Mouse (Mus musculus) lung, postnatal 0 days (tissue): ENCODE data around the gene Hipk3. TPM values are rescaled to one million over a fixed set of nuclear protein-coding genes. Genes with fewer than 3 reads are reported as not detected.

ENCODE experiments used
- ATAC-seq: fragments of 200-750 bp; cut with Nextera tagmentation; 2 replicates; pipeline ENCODE4 v1.8.0; 2017; ENCODE audit warnings: moderate library complexity
- DNase-seq: peaks from one replicate; pipeline ENCODE4 v3.0.0-alpha.2; 2016; ENCODE audit warnings: low spot score
- H3K27ac ChIP-seq: fragments of 300-500 bp; sonication (generic); 2 replicates; pipeline ENCODE4 v1.5.1; 2014; ENCODE audit warnings: antibody characterized with exemption, mild to moderate bottlenecking, low read length, mixed read lengths
- H3K27me3 ChIP-seq: fragments of 300-500 bp; sonication (generic); replicated peaks from 2 replicates; pipeline ENCODE4 v1.6.1; 2014; ENCODE audit warnings: low read length, mixed read lengths; ENCODE audit not compliant: insufficient read depth
- H3K36me3 ChIP-seq: fragments of 300-500 bp; sonication (generic); 2 replicates; pipeline ENCODE4 v1.6.1; 2014; ENCODE audit warnings: low read length, mixed read lengths; ENCODE audit not compliant: insufficient read depth
- H3K4me1 ChIP-seq: fragments of 300-500 bp; sonication (generic); 2 replicates; pipeline ENCODE4 v1.6.1; 2014; ENCODE audit warnings: antibody characterized with exemption, low read depth, low read length, mixed read lengths; ENCODE audit not compliant: insufficient read depth
- H3K4me2 ChIP-seq: fragments of 300-500 bp; sonication (generic); replicated peaks from 2 replicates; pipeline ENCODE4 v1.6.1; 2014; ENCODE audit warnings: low read depth, mild to moderate bottlenecking, low read length, moderate library complexity, mixed read lengths
- H3K4me3 ChIP-seq: fragments of 300-500 bp; sonication (generic); 2 replicates; pipeline ENCODE4 v1.5.1; 2014; ENCODE audit warnings: low read depth, low read length
- H3K9ac ChIP-seq: fragments of 300-500 bp; sonication (generic); replicated peaks from 2 replicates; pipeline ENCODE4 v1.6.1; 2014; ENCODE audit warnings: low read depth, mild to moderate bottlenecking
- H3K9me3 ChIP-seq: fragments of 300-500 bp; sonication (generic); 2 replicates; pipeline ENCODE4 v1.6.1; 2016; ENCODE audit warnings: low read length, mixed read lengths
- CTCF ChIP-seq: IDR thresholded peaks from 2 replicates; pipeline ENCODE4 v1.5.1; 2016; ENCODE audit warnings: antibody characterized with exemption, mild to moderate bottlenecking
- EP300 ChIP-seq: IDR thresholded peaks from 2 replicates; pipeline ENCODE4 v1.6.1; 2016; ENCODE audit warnings: antibody characterized with exemption, mild to moderate bottlenecking, control low read depth
- WGBS: fragments of 180-500 bp; shearing (Covaris S2); extraction: QIAGEN DNeasy Blood & Tissue Kit; methylation state at CpG from one replicate; pipeline ENCODE4 v1.1.7; 2014; 5-methylcytosine and 5-hydroxymethylcytosine counted together
- polyA plus RNA-seq: library from polyadenylated mRNA; unstranded; fragments of >200 nt; fragmentation: Nextera tagmentation; extraction: Ambion mirVana; gene quantifications from 2 replicates; pipeline ENCODE4 v1.2.1, GENCODE M21; 2015

The Hipk3 gene
- 17.5 and 18.4 TPM in 2 replicates for polyA plus RNA-seq

DNA sequence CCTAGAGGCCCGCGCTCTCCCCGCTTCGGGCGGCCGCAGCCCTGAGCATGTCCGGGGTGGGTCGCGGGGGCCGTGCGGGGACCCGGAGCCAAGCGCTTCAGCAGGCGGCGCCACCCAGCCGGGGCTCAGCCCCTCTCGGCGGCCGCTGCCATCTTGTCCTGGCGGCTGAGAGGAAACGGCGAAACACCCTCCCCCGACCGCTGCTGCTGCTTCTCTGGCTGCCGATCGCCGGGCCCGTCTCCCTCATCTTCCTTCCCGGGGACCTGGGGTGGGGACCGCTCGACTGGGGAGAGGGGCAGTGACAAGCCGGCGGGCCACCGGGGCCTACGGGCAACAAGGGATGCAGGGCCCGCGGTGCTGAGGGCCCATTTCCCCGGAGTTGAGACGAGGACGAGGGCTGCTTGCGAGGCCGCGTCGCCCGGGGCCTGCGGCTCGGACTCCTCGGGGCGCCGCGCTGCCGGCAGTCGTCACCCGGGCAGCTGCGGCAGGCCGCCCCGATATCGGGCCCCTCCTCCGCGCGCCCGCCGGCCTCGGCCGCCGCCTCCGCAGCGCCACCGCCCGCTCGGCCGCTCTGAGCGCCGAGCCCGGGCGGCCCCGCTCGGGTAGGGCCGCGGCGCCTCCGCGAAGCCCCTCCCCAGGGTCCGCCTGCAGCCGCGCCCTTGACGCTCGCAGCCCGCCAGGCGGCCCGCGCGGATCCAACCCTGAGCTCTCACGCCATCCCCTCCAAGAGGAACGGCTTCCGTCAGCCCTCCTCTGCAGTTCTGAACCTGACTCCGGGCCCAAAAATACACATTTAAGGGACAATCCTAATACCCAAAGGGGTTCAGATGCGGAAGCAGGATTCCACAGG lies at the start of gene Hipk3:
Hipk3 (minus strand) TSS at position 496 of the 850 bp plus-strand sequence.
- Histone ChIP-seq H3K4me1 (peaks cover 16% of the 10 kb centered on the region; the same call in 1 of the 2 replicates), H3K9ac (peak within 1 kb of the TSS; percentile 100), H3K4me3 (peak within 1 kb of the TSS; percentile 99), H3K27ac (peak within 1 kb of the TSS; percentile 100), H3K9me3 (no peaks in the 10 kb centered on the region), H3K36me3 (no peaks in the 10 kb centered on the region), H3K4me2 (peak within 1 kb of the TSS; percentile 66), H3K27me3 (no peaks in the 10 kb centered on the region)
- ATAC-seq = peak; percentile 90
- peak; percentile 95 for DNase-seq
- under 1% methylated on average over 52 of the region's 98 CpGs for WGBS
- TF ChIP-seq EP300 (no peak), CTCF (peak; percentile 66)

DNA sequence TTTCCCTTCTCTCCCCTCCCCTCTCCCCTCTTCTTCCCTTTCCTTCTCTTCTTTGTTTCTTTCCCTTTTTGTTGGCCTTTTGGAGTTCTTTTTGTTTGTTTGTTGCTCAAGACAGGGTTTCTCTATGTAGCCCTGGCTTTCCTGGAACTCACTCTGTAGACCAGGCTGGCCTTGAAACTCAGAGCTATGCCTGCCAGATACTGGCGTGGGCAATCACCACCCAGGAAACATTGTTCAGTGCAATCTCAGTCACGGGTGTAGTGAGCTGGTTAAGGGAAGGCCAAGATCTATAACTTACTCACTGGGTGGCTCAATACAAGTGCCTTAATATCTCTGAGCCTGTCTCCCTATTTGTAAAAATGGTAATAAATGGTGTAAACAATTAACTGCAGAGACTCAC lies 46.0 kb upstream of the Hipk3 start:
- no peak overlapping the region for H3K4me2 ChIP-seq
- H3K27me3 ChIP-seq = no peaks in the 10 kb centered on the region
- TF ChIP-seq EP300 (no peak), CTCF (no peak)
- H3K9me3 ChIP-seq = no peaks in the 10 kb centered on the region
- no peaks in the 10 kb centered on the region for H3K4me1 ChIP-seq
- DNase-seq (no peak), ATAC-seq (no peak)
- H3K9ac ChIP-seq = no peak overlapping the region
- no peaks in the 10 kb centered on the region for H3K36me3 ChIP-seq
- WGBS = 52% methylated on average over 2 of the region's 2 CpGs
- H3K4me3 ChIP-seq = no peak overlapping the region
- no peak overlapping the region for H3K27ac ChIP-seq

DNA sequence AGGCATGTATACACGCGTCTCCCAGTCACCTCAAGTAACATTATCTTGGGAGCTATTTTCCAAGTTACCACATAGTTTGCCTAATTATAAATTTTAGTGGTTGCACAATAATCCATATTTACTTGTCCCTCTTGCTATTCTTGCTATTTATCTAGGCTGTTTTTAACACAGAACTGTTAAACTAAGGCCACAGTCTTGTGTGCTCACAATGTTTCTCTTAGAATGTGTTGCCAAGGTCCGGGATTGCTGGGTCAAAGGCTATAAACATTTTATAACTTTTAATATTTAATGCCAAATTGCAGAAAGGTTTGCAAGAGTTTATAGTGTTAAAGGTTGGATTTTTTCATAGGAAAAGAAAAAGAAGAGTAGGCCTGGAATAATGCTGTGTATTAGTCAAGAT lies 40.5 kb upstream of the Hipk3 start:
- DNase-seq = peak; percentile 24

DNA sequence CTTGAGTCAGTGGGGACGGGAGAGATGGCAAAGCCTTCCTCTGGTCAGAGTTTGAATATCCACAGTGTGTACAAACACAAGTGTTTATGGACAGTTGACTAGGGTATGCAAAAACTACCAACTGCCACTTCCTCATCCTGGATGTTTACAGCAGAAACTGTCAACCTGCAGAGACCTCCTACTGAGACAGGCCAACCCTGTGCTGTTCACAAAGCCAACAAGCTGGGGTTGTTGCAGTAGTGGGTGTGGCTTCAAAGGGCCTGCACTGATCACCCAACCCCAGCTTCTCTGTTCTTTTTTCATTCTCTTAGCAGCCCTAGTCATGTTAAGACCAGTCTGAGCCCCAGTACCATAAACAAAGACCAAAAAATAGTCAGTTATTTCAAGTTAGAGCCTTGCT lies 38.3 kb upstream of the Hipk3 start:
- H3K4me2 ChIP-seq = no peak overlapping the region
- no peaks in the 10 kb centered on the region for H3K36me3 ChIP-seq
- no peak for TF ChIP-seq EP300
- TF ChIP-seq CTCF = no peak
- H3K4me3 ChIP-seq = no peak overlapping the region
- H3K9ac ChIP-seq = no peak overlapping the region
- H3K27ac ChIP-seq = no peak overlapping the region
- peak; percentile 18 for DNase-seq
- no peaks in the 10 kb centered on the region for H3K9me3 ChIP-seq
- 67% methylated on average over 1 of the region's 1 CpGs for WGBS
- no peak for ATAC-seq
- H3K27me3 ChIP-seq = no peaks in the 10 kb centered on the region
- H3K4me1 ChIP-seq = no peaks in the 10 kb centered on the region

More for the DNA sequence above, 40.5 kb upstream of the Hipk3 start:
- H3K27ac ChIP-seq = no peak overlapping the region
- no peaks in the 10 kb centered on the region for H3K4me1 ChIP-seq
- H3K27me3 ChIP-seq = no peaks in the 10 kb centered on the region
- TF ChIP-seq CTCF (no peak), EP300 (0 out of 2 replicates have a peak, but pooled peaks have one; percentile 13)
- no peak overlapping the region for H3K4me2 ChIP-seq
- WGBS = 67% methylated on average over 3 of the region's 3 CpGs
- no peaks in the 10 kb centered on the region for H3K9me3 ChIP-seq
- H3K36me3 ChIP-seq = no peaks in the 10 kb centered on the region
- H3K4me3 ChIP-seq = no peak overlapping the region
- no peak overlapping the region for H3K9ac ChIP-seq
- ATAC-seq = no peak

DNA sequence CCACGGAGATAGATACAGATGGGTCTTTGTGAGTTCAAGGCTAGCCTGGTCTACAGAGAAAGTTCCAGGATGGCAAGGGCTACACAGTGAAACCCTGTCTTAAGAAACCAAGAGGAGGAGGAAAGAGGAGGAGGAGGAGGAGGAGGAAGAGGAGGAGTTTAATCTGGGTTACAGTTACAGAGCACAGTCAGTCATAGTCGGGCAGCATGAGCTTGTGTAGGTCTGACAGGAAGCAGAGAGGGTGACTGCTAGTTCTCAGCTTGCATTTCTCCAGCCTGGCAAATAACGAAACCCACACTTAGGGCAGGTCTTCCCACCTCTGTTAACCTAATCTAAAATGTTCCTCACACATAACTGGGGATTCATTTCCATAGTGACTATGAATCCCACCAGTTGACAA lies 32.3 kb upstream of the Hipk3 start:
- TF ChIP-seq EP300 (no peak), CTCF (no peak)
- H3K36me3 ChIP-seq = no peaks in the 10 kb centered on the region
- no peaks in the 10 kb centered on the region for H3K27me3 ChIP-seq
- H3K4me2 ChIP-seq = no peak overlapping the region
- no peak overlapping the region for H3K4me3 ChIP-seq
- no peak overlapping the region for H3K27ac ChIP-seq
- no peak for DNase-seq
- H3K4me1 ChIP-seq = no peaks in the 10 kb centered on the region
- no peak overlapping the region for H3K9ac ChIP-seq
- no peaks in the 10 kb centered on the region for H3K9me3 ChIP-seq
- 51% methylated on average over 3 of the region's 3 CpGs for WGBS
- ATAC-seq = no peak

DNA sequence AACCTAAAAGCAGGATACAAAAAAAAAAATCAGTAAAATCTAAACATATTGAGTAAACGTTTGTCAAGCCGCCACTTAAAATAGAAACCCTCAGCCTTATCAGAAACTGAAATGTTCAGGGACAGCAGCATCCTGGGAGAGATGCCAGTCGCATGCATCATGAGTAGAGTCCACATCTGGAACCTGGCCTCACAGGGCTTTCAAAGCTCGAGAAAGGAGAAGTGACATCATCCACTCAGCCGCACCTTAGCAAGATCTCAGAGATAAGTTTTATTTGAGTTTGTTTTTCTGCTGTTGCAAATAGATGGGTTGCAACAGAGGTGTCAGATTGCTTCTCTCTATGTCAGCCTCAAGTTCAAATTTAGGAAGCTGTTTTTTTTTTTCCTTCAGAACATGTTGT lies 31.3 kb upstream of the Hipk3 start:
- no peak overlapping the region for H3K27ac ChIP-seq
- ATAC-seq (peak; percentile 94), DNase-seq (peak; percentile 88)
- H3K36me3 ChIP-seq = no peaks in the 10 kb centered on the region
- TF ChIP-seq CTCF (no peak), EP300 (peak; percentile 86)
- WGBS = 5% methylated on average over 5 of the region's 5 CpGs
- no peaks in the 10 kb centered on the region for H3K27me3 ChIP-seq
- no peak overlapping the region for H3K4me3 ChIP-seq
- no peak overlapping the region for H3K9ac ChIP-seq
- no peaks in the 10 kb centered on the region for H3K9me3 ChIP-seq
- no peak overlapping the region for H3K4me2 ChIP-seq
- no peaks in the 10 kb centered on the region for H3K4me1 ChIP-seq
